Mouse (Mus musculus) spleen, adult 2 months (tissue): ENCODE measurements around the gene Lad1. TPM values are rescaled to one million over a fixed set of nuclear protein-coding genes. Genes with fewer than 3 reads are reported as not detected.

Experiments used
- DNase-seq, 2 experiments: peaks; one replicate each; pipeline versions ENCODE4 v3.0.0 to v3.0.0-alpha.2; 2012 to 2021; ENCODE audit warnings: low spot score in 2 of 2, low read depth in 1 of 2
- H3K27ac ChIP-seq: fragments of 200-500 bp; 2 replicates; pipeline ENCODE4 v1.5.1; 2012; ENCODE audit warnings: low read length, inconsistent platforms; ENCODE audit not compliant: insufficient read depth
- H3K27me3 ChIP-seq: fragments of 200-500 bp; 2 replicates; pipeline ENCODE4 v1.6.1; 2012; ENCODE audit warnings: mild to moderate bottlenecking, moderate library complexity, low read length, inconsistent platforms; ENCODE audit not compliant: control insufficient read depth, insufficient read depth
- H3K36me3 ChIP-seq: fragments of 200-500 bp; 2 replicates; pipeline ENCODE4 v1.6.1; 2012; ENCODE audit warnings: mild to moderate bottlenecking, low read length, inconsistent platforms; ENCODE audit not compliant: control insufficient read depth, insufficient read depth
- H3K4me1 ChIP-seq: fragments of 200-500 bp; 2 replicates; pipeline ENCODE4 v1.6.1; 2011; ENCODE audit warnings: inconsistent platforms; ENCODE audit not compliant: control insufficient read depth, insufficient read depth, insufficient read length
- H3K4me3 ChIP-seq: fragments of 200-500 bp; 2 replicates; pipeline ENCODE4 v1.5.1; 2011; ENCODE audit warnings: mild to moderate bottlenecking, inconsistent platforms; ENCODE audit not compliant: insufficient read depth, insufficient read length; ENCODE audit errors: extremely low read depth
- CTCF ChIP-seq: fragments of 200-500 bp; IDR thresholded peaks from 2 replicates; pipeline ENCODE4 v1.5.1; 2011; ENCODE audit warnings: mild to moderate bottlenecking, inconsistent platforms; ENCODE audit not compliant: insufficient read depth, insufficient read length, insufficient replicate concordance; ENCODE audit errors: extremely low read depth
- POLR2A ChIP-seq: fragments of 200-500 bp; IDR thresholded peaks from 2 replicates; pipeline ENCODE4 v1.6.1; 2011; ENCODE audit warnings: low read depth, low read length, inconsistent platforms
- WGBS: fragments of 180-500 bp; shearing (Covaris S2); methylation state at CpG from one replicate; pipeline ENCODE4 v1.1.7; 2018; 5-methylcytosine and 5-hydroxymethylcytosine counted together
- polyA plus RNA-seq: library from polyadenylated mRNA; depleted of rRNA; stranded (reverse); fragments of >200 nt; gene quantifications from 2 replicates; pipeline ENCODE4 v1.2.3, GENCODE M21; 2012

Lad1 gene
- polyA plus RNA-seq, 1 experiment, result 5.1 TPM

GRCm38 (mm10) chr1:135813687-135814395 is 4.6 kb upstream of the Lad1 start:
- no peak for DNase-seq

GRCm38 (mm10) chr1:135814531-135814930 is 3.9 kb upstream of the Lad1 start:
- H3K4me1 ChIP-seq, result peaks cover 5% of the 10 kb centered on the region; the same call in 1 of the 2 replicates
- DNase-seq, result no peak
- TF ChIP-seq CTCF (no peak), POLR2A (no peak)
- H3K27me3 ChIP-seq, result peaks cover 9% of the 10 kb centered on the region
- H3K36me3 ChIP-seq, result no peaks in the 10 kb centered on the region
- no peak overlapping the region for H3K27ac ChIP-seq
- WGBS, result 61% methylated on average over 5 of the region's 5 CpGs
- H3K4me3 ChIP-seq, result no peak overlapping the region

More at GRCm38 (mm10) chr1:135813687-135814395, 4.6 kb upstream of the Lad1 start:
- peaks cover 6% of the 10 kb centered on the region for H3K27me3 ChIP-seq
- TF ChIP-seq POLR2A, result no peak
- TF ChIP-seq CTCF, result no peak
- no peak overlapping the region for H3K27ac ChIP-seq
- H3K36me3 ChIP-seq, result no peaks in the 10 kb centered on the region
- H3K4me3 ChIP-seq, result no peak overlapping the region
- H3K4me1 ChIP-seq, result peaks cover 5% of the 10 kb centered on the region; the same call in 1 of the 2 replicates
- WGBS, result 55% methylated on average over 5 of the region's 5 CpGs

GRCm38 (mm10) chr1:135817595-135817994 is 803 bp upstream of the Lad1 start:
- DNase-seq, result no peak
- Histone ChIP-seq H3K4me1 (peaks cover 5% of the 10 kb centered on the region; the same call in 1 of the 2 replicates), H3K36me3 (no peaks in the 10 kb centered on the region), H3K27ac (no peak overlapping the region), H3K27me3 (peaks cover 10% of the 10 kb centered on the region), H3K4me3 (no peak overlapping the region)
- no peak for TF ChIP-seq CTCF
- WGBS, result 24% methylated on average over 4 of the region's 4 CpGs

GRCm38 (mm10) chr1:135820071-135820470 is 1.7 kb downstream of the Lad1 start:
- TF ChIP-seq POLR2A, result no peak
- TF ChIP-seq CTCF, result no peak
- DNase-seq, result no peak
- Histone ChIP-seq H3K4me1 (peaks cover 5% of the 10 kb centered on the region; the same call in 1 of the 2 replicates), H3K27ac (no peak overlapping the region), H3K4me3 (no peak overlapping the region), H3K36me3 (no peaks in the 10 kb centered on the region), H3K27me3 (peaks cover 10% of the 10 kb centered on the region)
- 88% methylated on average over 10 of the region's 10 CpGs for WGBS

GRCm38 (mm10) chr1:135820736-135821364 is 2.5 kb downstream of the Lad1 start:
- no peak overlapping the region for H3K4me3 ChIP-seq
- TF ChIP-seq POLR2A (no peak), CTCF (no peak)
- no peak overlapping the region for H3K27ac ChIP-seq
- no peak for DNase-seq
- WGBS, result 88% methylated on average over 16 of the region's 16 CpGs
- no peaks in the 10 kb centered on the region for H3K36me3 ChIP-seq
- H3K4me1 ChIP-seq, result peaks cover 5% of the 10 kb centered on the region; the same call in 1 of the 2 replicates
- H3K27me3 ChIP-seq, result peaks cover 10% of the 10 kb centered on the region

- WGBS, result 87% methylated on average over 7 of the region's 7 CpGs
- H3K4me1 ChIP-seq, result peaks cover 5% of the 10 kb centered on the region; the same call in 1 of the 2 replicates
- TF ChIP-seq CTCF (no peak), POLR2A (no peak)
- no peak overlapping the region for H3K27ac ChIP-seq
- H3K36me3 ChIP-seq, result no peaks in the 10 kb centered on the region
- no peak overlapping the region for H3K4me3 ChIP-seq
- DNase-seq, result no peak
- H3K27me3 ChIP-seq, result peaks cover 10% of the 10 kb centered on the region
These were observed 3.4 kb downstream of the Lad1 start for GRCm38 (mm10) chr1:135821780-135822179.

GRCm38 (mm10) chr1:135828918-135829317 is 10.5 kb downstream of the Lad1 start:
- no peak overlapping the region for H3K4me3 ChIP-seq
- DNase-seq, result peak in 1 of 2 experiments; percentile 19
- 19% methylated on average over 1 of the region's 1 CpGs for WGBS
- no peaks in the 10 kb centered on the region for H3K4me1 ChIP-seq
- H3K27ac ChIP-seq, result no peak overlapping the region
- TF ChIP-seq POLR2A (no peak), CTCF (peak; percentile 23; the same call in 1 of the 2 replicates)
- no peaks in the 10 kb centered on the region for H3K27me3 ChIP-seq
- H3K36me3 ChIP-seq, result no peaks in the 10 kb centered on the region
